Mouse (Mus musculus) thymus, adult 18-20 months (tissue): ENCODE data around the gene Wasf3.
"Not testable (repeated sequence)": the region's sequence is repeated elsewhere in the genome, so short reads cannot be mapped to it uniquely, and the experiment has no call there.

ENCODE experiments used
- DNase-seq, 2 experiments: peaks; one replicate each; pipeline ENCODE4 v3.0.0; 2022; ENCODE audit warnings: mixed read lengths in 2 of 2

The Wasf3 gene

GRCm38 (mm10) chr5:146384935-146385591 lies at the start of gene Wasf3:
Gene Wasf3 (plus strand): TSS chr5:146384985.
- DNase-seq: no peak

GRCm38 (mm10) chr5:146338064-146338463 lies 46.7 kb upstream of the Wasf3 start:
- no peak for DNase-seq

DNA sequence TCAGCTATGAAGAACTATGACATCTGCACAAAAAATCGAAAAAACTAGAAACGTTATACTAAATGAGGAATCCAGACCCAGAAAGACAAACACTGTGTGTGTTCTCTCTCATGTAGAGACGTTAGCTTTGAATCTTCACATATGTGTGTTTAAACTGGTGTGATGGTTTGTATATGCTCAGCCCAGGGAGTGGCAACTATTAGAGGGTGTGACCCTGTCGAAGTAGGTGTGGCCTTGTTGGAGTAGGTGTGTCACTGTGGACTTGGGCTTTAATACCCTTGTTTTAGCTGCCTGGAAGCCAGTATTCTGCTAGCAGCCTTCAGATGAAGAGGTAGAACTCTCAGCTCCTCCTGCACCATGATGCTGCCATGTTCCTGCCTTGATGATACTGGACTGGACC lies 44.7 kb upstream of the Wasf3 start:
- no peak for DNase-seq

DNA sequence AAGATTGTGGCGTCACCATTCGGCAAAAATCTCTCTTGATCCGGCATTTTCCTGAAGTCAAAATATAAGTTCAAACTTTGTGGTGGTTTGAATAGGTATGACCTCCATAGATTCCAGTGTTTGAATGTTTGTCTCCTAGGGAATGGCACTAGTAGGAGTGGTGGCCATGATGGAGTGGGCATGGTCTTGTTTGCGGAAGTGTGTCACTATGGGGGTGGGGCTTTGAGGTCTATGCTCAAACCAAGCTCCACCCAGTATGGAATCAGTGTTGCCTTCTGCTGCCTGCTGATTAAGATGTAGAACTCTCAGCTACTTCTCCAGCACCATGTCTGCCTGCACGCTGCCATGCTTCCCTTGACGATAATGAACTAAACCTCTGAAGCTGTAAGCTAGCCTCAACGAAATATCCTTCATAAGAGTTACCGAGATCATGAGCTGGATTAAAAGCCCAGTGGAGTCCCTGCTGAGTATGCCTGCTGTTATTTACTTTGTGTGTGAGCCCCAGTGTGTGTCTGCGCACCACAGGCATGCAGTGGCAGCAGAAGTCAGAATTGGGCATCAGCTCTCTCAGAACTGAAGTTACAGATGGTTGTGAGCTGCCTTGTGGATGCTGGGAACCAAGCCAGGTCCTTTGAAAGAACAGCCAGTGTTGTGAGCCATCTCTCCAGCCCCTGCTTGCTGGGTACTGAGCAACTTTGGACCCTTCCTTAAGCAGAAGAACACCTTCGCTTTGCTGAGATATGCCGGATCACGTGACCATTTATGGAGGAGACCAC lies 39.7 kb upstream of the Wasf3 start:
- no peak for DNase-seq

GRCm38 (mm10) chr5:146347081-146347480 lies 37.7 kb upstream of the Wasf3 start:
- DNase-seq: no peak

- DNase-seq: no peak
Observed at GRCm38 (mm10) chr5:146349183-146349582, 35.6 kb upstream of the Wasf3 start.

DNA sequence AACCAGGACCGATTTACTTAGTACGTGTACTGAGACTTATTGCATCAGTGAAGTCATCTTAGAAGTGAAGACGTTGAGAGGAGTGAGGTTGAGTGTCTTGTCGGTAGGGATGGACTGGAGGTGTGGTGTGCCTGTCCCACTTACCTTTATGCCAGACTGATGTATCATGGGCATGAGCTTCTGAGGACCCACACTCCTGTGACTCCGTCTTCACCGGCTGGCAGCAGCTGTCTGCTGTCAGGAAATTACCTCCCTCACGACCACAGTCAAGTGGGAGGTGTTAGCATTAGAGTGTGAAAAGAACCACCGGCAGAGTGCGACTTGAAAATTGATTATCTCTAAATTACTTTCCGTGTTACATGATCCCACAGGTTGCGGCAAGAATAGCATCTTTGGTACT lies 34.0 kb upstream of the Wasf3 start:
- no peak for DNase-seq

DNA sequence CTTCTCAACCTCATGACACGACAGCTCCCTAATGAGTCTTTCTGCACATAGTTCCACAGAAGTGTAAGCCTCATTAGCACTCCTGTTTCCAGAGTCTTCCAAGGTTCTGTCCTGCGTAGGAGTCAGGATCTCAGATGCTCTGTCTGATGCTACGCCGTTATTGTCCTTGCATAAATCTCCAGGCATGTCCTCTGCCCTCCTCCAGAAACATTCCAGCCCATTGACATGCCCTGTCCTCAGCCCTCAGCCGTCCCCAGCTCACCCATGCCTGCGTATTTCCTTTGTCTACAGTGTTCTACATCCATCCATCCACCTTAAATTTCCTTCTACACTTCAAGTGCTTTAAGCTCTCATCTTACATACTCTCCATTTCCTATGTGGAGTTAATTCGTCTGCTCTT lies 32.8 kb upstream of the Wasf3 start:
- no peak for DNase-seq

DNA sequence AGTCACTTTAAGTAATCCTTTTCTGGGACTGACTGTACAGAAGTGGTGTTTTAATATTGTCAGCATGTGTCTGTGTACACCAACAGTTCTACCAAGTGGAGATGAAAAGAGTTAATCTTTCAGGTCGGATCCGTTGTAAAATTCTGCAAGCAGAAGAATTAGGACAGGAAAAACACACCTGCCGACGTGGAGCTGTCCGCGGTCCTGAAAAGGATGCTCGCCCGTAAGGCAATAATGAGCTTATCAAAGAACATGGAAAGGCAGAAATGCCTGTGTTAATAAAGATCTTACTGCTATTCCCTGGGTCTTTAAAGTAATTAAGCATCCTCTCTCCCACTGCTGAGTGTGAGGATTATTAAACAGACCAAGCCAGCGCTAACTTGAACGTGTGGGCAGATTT lies 24.4 kb upstream of the Wasf3 start:
- DNase-seq: no peak

DNA sequence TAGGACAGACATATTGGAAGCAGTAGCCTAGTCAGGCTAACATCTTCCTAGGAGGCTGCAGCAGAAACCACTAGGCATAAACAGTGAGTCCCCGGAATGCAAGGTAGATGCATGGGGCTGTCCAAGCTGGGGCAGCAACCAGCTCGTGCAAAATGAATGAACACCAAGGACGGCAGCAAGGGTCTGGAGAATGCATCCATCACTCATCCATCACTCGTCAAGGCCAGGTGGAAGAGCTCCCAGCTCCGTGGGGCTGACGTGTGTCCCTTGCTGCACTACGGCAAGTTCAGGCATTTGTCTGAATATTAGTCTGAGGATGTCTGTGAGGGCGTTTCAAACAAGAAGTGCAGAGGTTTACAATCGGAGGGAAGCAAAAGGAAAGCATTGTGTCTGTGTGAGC lies 22.1 kb upstream of the Wasf3 start:
- no peak for DNase-seq

- no peak for DNase-seq
Observed at GRCm38 (mm10) chr5:146368356-146368755, 16.4 kb upstream of the Wasf3 start.

- no peak for DNase-seq
Observed at GRCm38 (mm10) chr5:146368971-146369370, 15.8 kb upstream of the Wasf3 start.

DNA sequence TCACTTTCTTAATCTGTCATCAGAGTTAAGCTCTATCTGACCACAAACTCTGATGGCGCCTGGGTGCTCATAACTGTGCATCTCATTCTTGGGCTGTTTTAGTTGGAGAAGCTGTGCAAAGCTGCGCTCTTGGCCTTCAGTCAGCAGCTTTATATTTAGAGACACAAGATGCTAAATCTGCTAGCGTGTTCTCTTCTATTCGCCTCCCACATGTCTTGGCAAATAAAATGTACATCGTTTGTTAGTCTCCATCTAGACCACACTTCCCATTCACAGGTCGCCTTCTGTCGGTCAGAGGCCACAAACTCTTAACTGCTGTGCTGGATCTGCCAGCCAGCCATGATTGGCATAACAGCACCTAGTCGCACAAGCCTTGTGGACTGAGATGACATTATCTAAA lies 14.0 kb upstream of the Wasf3 start:
- no peak for DNase-seq

DNA sequence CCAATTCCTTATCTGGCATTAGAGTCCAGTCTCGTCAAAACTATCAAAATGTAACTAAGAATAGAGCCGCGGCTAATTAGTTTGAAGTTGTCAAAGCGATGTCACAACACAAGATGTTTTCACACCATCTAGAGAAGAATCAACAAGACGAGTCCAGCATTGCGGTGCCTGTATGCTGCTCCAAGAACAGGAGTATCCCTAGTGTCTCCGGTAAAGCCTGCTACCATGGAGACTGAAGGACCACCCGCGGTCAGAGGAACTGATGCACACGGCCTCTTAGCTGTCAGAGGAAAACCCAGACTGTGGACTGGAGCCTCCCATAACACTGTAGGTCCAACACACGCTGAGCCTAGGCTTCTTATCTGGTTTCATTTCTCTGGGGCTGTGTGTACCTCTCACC lies 11.5 kb upstream of the Wasf3 start:
- DNase-seq: no peak

DNA sequence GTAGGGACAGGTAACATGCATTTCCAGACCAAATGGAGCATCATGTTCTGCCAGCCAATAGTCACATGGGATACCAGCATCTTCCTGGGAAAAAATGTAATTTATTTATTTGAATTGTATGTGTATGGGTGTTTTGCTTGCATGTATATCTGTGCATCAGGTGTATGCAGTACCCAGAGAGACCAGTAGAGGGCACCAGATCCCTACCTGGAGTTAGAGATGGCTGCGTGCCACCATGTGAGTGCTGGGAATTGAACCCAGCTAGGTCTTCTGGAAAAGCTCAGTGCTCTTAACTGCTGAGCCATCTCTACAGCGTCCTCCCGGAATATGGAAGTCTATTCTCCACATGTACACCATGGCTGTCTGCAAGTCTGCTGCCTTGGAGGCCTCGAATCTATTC lies 8.2 kb upstream of the Wasf3 start:
- no peak for DNase-seq

DNA sequence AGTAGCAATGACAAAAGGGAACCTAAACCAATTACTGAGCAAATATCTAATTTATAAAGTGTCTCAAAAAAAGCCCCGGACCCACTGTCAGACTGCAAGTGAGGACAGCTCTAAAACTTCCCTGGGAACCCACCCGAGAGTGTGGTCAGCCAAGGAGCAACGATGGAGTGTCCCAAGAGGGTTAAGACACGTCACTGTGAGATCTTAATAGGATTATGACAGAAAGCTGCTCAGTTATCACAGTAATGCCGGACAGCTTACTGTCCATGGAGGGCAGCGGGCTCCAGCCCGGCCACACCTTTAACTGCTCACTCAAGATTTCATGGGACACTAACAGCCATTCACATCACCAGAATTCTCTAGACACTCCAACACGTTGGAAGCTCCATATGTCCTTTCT lies 4.7 kb upstream of the Wasf3 start:
- no peak for DNase-seq

- no peak for DNase-seq
Observed at GRCm38 (mm10) chr5:146382268-146382667, 2.5 kb upstream of the Wasf3 start.

DNA sequence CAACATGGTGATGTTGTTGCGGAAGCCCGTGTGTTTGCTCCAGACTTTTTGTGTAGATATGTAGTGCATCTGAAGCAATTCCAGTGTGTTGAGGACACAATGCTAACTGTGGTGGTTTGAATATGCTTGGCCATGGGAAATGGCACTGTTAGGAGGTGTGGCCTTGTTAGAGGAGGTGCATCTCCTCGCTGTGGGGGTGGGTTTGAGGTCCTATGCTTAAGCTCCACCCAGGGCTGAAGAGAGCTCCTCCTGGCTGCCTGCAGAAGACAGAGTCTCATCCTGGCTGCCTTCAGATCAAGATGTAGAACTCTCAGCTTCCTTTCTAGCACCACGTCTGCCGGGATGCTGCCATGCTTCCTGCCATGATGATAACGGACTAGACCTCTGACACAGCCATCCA lies 1.4 kb upstream of the Wasf3 start:
- no peak for DNase-seq

- DNase-seq: no peak
Observed at GRCm38 (mm10) chr5:146385989-146386388, 1.2 kb downstream of the Wasf3 start.

DNA sequence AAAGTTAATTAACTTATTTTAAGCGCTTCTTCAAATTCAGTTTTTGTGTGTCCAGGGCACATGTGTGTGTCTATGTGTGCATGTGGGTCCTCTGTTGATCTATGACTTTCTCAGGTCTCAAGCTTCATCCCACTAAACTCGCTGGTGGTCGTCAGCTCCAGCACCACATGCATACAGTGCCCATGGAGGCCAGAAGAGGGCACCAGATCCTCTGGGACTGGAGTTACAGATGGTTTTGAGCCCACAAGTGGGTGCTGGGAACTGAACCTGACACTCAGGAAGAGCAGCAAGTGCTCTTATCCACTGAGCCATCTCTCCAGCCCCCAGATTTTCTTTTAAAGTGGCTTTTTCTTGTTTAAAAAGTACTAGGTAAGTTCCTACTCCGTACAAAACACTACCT lies 2.1 kb downstream of the Wasf3 start:
- no peak for DNase-seq

GRCm38 (mm10) chr5:146394563-146394962 lies 9.8 kb downstream of the Wasf3 start:
- DNase-seq: no peak

DNA sequence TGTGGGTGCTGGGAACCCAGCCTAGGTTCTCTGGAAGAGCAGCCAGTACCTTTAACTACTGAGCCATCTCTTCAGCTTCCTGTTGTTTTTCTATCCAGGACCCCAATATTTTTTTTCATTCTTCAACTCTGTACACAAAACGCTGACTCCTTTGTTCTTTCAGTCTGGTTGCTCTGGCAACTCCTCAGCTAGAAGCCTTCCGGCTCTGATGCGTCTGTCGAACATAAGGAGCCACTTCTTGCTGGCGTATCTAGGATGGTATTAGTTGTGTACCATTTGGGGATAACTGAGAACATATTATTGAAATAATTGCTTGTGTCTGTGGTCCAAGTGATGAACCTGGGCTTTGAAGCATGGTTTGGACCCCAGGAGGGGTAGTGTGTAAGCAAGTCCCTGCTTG lies 12.5 kb downstream of the Wasf3 start:
- DNase-seq: no peak

DNA sequence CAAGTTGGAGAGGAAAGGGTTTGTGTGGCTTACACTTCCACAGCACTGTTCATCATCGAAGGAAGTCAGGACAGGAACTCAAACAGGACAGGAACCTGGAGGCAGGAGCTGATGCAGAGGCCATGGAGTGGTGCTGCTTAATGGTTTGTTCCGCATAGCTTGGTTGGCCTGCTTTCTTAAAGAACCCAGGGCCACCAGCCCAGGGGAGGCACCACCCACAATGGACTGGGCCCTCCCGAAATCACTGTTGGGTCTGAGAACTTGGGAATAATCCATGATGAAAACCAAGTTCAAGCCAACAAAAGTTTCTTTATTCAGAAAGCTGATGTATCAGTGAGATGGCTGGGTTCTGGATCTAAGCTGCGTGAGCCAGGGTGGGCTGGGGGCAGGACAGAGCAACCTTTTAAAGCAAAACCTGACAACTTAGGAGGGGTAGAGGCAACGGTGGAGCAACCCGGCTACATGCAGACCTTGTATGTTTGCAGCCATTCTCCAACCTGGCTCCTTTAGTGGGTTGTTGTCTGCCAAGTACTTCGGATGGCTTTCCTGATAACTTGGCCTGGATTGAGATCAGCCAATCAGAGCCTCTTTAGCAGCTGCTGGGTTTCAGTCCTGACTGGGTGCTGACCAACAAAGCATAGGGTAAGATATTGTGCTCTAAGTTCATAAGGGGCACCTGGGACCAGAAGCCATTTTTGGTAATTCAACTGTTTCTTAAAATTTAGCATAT lies 13.8 kb downstream of the Wasf3 start:
- DNase-seq: no peak

- not testable (repeated sequence) for DNase-seq
Observed at GRCm38 (mm10) chr5:146401012-146401411, 16.2 kb downstream of the Wasf3 start.
